In the genomic region with DNA sequence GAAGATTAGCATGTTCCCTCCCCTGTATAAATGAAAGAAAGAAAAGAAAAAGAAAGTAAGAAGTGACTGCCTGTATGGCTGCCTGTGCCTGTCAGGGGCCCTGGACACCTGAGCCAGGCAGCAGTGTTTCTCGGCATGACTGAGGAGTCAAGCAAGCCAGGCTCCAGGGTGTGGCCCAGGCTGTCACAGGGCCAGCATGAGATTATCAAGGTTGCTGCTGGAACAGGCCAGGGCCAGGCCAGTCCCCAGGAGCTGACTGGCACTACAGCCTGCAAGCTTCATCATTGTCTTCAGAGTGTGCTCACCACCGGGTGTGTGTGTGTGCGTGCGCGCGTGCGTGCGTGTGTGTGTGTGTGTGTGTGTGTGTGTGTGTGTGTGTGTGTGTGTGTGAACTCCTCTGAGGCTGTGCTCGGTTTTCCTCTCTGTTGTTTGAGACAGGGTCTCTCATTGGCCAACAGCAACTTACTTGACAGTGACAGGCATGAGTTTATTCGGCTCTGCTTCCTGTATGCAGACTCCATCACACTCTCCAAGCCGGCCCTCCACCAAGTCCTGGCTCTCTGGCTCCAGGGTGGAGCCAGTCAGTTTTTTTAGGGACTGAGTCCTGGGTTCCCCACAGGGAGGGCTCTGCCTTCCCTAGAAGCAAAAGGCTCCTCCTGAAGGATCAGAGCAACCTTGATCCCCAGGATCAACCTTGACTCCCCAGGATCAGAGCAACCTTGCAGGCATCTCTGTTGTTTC, we compare ENCODE assay signal across 7 mouse cellular contexts. TPM values are rescaled to one million over a fixed set of nuclear protein-coding genes. Genes with fewer than 3 reads are reported as not detected.
DNase-seq lines count a peak whose midpoint lies in the region; ATAC-seq lines count a peak whose summit lies in the region.

No protein-coding gene starts in this region.

- no peak for ATAC-seq in neural tube, embryonic 12.5 days (ENCODE audit: low FRiP score, low read depth)
- ATAC-seq in neural tube, embryonic 15.5 days (ENCODE audit: low FRiP score): no peak
- ATAC-seq in embryonic facial prominence, embryonic 14.5 days (ENCODE audit: low read depth): no peak
- ATAC-seq in intestine, embryonic 15.5 days: peak; percentile 37
- no peak for ATAC-seq in stomach, embryonic 14.5 days (ENCODE audit: insufficient number of reproducible peaks, insufficient read depth, low FRiP score, low read depth)
- no peak for ATAC-seq in kidney, embryonic 16.5 days (ENCODE audit: low FRiP score, low TSS enrichment)
- ATAC-seq in forebrain, embryonic 15.5 days (replicated peaks): no peak

- 0 out of 2 replicates have a peak, but pooled peaks cover 6% of the 10 kb centered on the region for H3K36me3 ChIP-seq in neural tube, embryonic 12.5 days
- peaks cover 4% of the 10 kb centered on the region; the same call in 1 of the 2 replicates for H3K36me3 ChIP-seq in neural tube, embryonic 15.5 days
- peaks cover 7% of the 10 kb centered on the region for H3K36me3 ChIP-seq in embryonic facial prominence, embryonic 14.5 days (ENCODE audit: control insufficient read depth, insufficient read depth, low read length)
- peaks cover 2% of the 10 kb centered on the region; the same call in 1 of the 2 replicates for H3K36me3 ChIP-seq in intestine, embryonic 15.5 days
- H3K36me3 ChIP-seq in stomach, embryonic 14.5 days (ENCODE audit: control insufficient read depth, insufficient read depth, low read length): no peaks in the 10 kb centered on the region; the same call in 1 of the 2 replicates
- H3K36me3 ChIP-seq in kidney, embryonic 16.5 days (ENCODE audit: insufficient read depth, low read length): peaks cover 13% of the 10 kb centered on the region
- peaks cover 1% of the 10 kb centered on the region; the same call in 1 of the 2 replicates for H3K36me3 ChIP-seq in forebrain, embryonic 15.5 days

- 72% methylated on average over 11 of the region's 11 CpGs for WGBS in neural tube, embryonic 12.5 days
- 72% methylated on average over 11 of the region's 11 CpGs for WGBS in neural tube, embryonic 15.5 days
- WGBS in embryonic facial prominence, embryonic 14.5 days: 20% methylated on average over 4 of the region's 11 CpGs
- WGBS in intestine, embryonic 15.5 days: 58% methylated on average over 11 of the region's 11 CpGs
- 48% methylated on average over 8 of the region's 11 CpGs for WGBS in stomach, embryonic 14.5 days
- 61% methylated on average over 11 of the region's 11 CpGs for WGBS in kidney, embryonic 16.5 days
- WGBS in forebrain, embryonic 15.5 days: 69% methylated on average over 11 of the region's 11 CpGs

- no peaks in the 10 kb centered on the region for H3K9me3 ChIP-seq in neural tube, embryonic 12.5 days
- H3K9me3 ChIP-seq in neural tube, embryonic 15.5 days (replicated peaks): no peaks in the 10 kb centered on the region
- no peaks in the 10 kb centered on the region for H3K9me3 ChIP-seq in embryonic facial prominence, embryonic 14.5 days (ENCODE audit: control insufficient read depth, low read length)
- no peaks in the 10 kb centered on the region for H3K9me3 ChIP-seq in intestine, embryonic 15.5 days
- no peaks in the 10 kb centered on the region for H3K9me3 ChIP-seq in stomach, embryonic 14.5 days (ENCODE audit: control insufficient read depth, low read depth, low read length)
- no peaks in the 10 kb centered on the region for H3K9me3 ChIP-seq in kidney, embryonic 16.5 days (ENCODE audit: low read length)
- no peaks in the 10 kb centered on the region for H3K9me3 ChIP-seq in forebrain, embryonic 15.5 days

- no peak overlapping the region for H3K4me2 ChIP-seq in neural tube, embryonic 12.5 days (replicated peaks)
- no peak overlapping the region for H3K4me2 ChIP-seq in neural tube, embryonic 15.5 days
- H3K4me2 ChIP-seq in embryonic facial prominence, embryonic 14.5 days (ENCODE audit: low read depth, low read length): no peak overlapping the region
- H3K4me2 ChIP-seq in intestine, embryonic 15.5 days (replicated peaks): no peak overlapping the region
- H3K4me2 ChIP-seq in stomach, embryonic 14.5 days (replicated peaks; ENCODE audit: low read depth, low read length): no peak overlapping the region
- H3K4me2 ChIP-seq in kidney, embryonic 16.5 days (replicated peaks; ENCODE audit: low read depth, low read length): no peak overlapping the region
- H3K4me2 ChIP-seq in forebrain, embryonic 15.5 days (replicated peaks): no peak overlapping the region

- H3K9ac ChIP-seq in neural tube, embryonic 12.5 days: 0 out of 2 replicates have a peak overlapping the region, but pooled peaks have one; percentile 1
- no peak overlapping the region for H3K9ac ChIP-seq in neural tube, embryonic 15.5 days (replicated peaks)
- no peak overlapping the region for H3K9ac ChIP-seq in embryonic facial prominence, embryonic 14.5 days (ENCODE audit: low read depth, low read length)
- H3K9ac ChIP-seq in intestine, embryonic 15.5 days: no peak overlapping the region
- H3K9ac ChIP-seq in stomach, embryonic 14.5 days (replicated peaks; ENCODE audit: low read depth, low read length): no peak overlapping the region
- H3K9ac ChIP-seq in kidney, embryonic 16.5 days (replicated peaks; ENCODE audit: low read length): no peak overlapping the region
- H3K9ac ChIP-seq in forebrain, embryonic 15.5 days (replicated peaks): no peak overlapping the region

- DNase-seq in embryonic facial prominence, embryonic 14.5 days (ENCODE audit: low spot score): peak; percentile 56

- no peaks in the 10 kb centered on the region for H3K27me3 ChIP-seq in neural tube, embryonic 12.5 days (replicated peaks)
- H3K27me3 ChIP-seq in neural tube, embryonic 15.5 days (replicated peaks): no peaks in the 10 kb centered on the region
- H3K27me3 ChIP-seq in embryonic facial prominence, embryonic 14.5 days (replicated peaks; ENCODE audit: control insufficient read depth, insufficient read depth, low read length): no peaks in the 10 kb centered on the region
- no peaks in the 10 kb centered on the region for H3K27me3 ChIP-seq in intestine, embryonic 15.5 days (replicated peaks)
- H3K27me3 ChIP-seq in stomach, embryonic 14.5 days (ENCODE audit: control insufficient read depth, insufficient read depth, low read length): no peaks in the 10 kb centered on the region
- H3K27me3 ChIP-seq in kidney, embryonic 16.5 days (ENCODE audit: insufficient read depth, low read length): no peaks in the 10 kb centered on the region
- no peaks in the 10 kb centered on the region for H3K27me3 ChIP-seq in forebrain, embryonic 15.5 days

- peaks cover 54% of the 10 kb centered on the region for H3K4me1 ChIP-seq in neural tube, embryonic 12.5 days
- H3K4me1 ChIP-seq in neural tube, embryonic 15.5 days: peaks cover 53% of the 10 kb centered on the region
- H3K4me1 ChIP-seq in embryonic facial prominence, embryonic 14.5 days (ENCODE audit: control insufficient read depth, insufficient read depth, low read length): peaks cover 51% of the 10 kb centered on the region
- peaks cover 53% of the 10 kb centered on the region for H3K4me1 ChIP-seq in intestine, embryonic 15.5 days (replicated peaks)
- peaks cover 41% of the 10 kb centered on the region for H3K4me1 ChIP-seq in stomach, embryonic 14.5 days (ENCODE audit: control insufficient read depth, insufficient read depth, low read length)
- H3K4me1 ChIP-seq in kidney, embryonic 16.5 days (ENCODE audit: insufficient read depth, low read length): peaks cover 49% of the 10 kb centered on the region
- peaks cover 32% of the 10 kb centered on the region for H3K4me1 ChIP-seq in forebrain, embryonic 15.5 days

- H3K4me3 ChIP-seq in neural tube, embryonic 12.5 days: no peak overlapping the region
- no peak overlapping the region for H3K4me3 ChIP-seq in neural tube, embryonic 15.5 days (replicated peaks)
- no peak overlapping the region for H3K4me3 ChIP-seq in embryonic facial prominence, embryonic 14.5 days (ENCODE audit: low read depth, low read length)
- no peak overlapping the region for H3K4me3 ChIP-seq in intestine, embryonic 15.5 days (replicated peaks)
- no peak overlapping the region for H3K4me3 ChIP-seq in stomach, embryonic 14.5 days (ENCODE audit: low read depth, low read length)
- no peak overlapping the region for H3K4me3 ChIP-seq in kidney, embryonic 16.5 days (ENCODE audit: low read length)
- no peak overlapping the region for H3K4me3 ChIP-seq in forebrain, embryonic 15.5 days

- no peak overlapping the region; the same call in 1 of the 2 replicates for H3K27ac ChIP-seq in neural tube, embryonic 12.5 days
- no peak overlapping the region; the same call in 1 of the 2 replicates for H3K27ac ChIP-seq in neural tube, embryonic 15.5 days (replicated peaks)
- H3K27ac ChIP-seq in embryonic facial prominence, embryonic 14.5 days (replicated peaks; ENCODE audit: low read depth, low read length): 0 out of 2 replicates have a peak overlapping the region, but pooled peaks have one; percentile 8
- peak overlapping the region; percentile 44; the same call in 1 of the 2 replicates for H3K27ac ChIP-seq in intestine, embryonic 15.5 days
- peak overlapping the region; percentile 39; the same call in 1 of the 2 replicates for H3K27ac ChIP-seq in stomach, embryonic 14.5 days (ENCODE audit: low read length)
- H3K27ac ChIP-seq in kidney, embryonic 16.5 days (ENCODE audit: low read length): no peak overlapping the region
- no peak overlapping the region for H3K27ac ChIP-seq in forebrain, embryonic 15.5 days (replicated peaks)

RNA-seq across cellular contexts. Expression of a gene that starts 18.8 kb away (rescaled TPM):
- 15.7 and 17.7 TPM in 2 replicates for polyA plus RNA-seq in neural tube, embryonic 12.5 days (2016; fragmentation: Nextera tagmentation; extraction: Ambion mirVana)
- polyA plus RNA-seq in neural tube, embryonic 15.5 days (2015; fragmentation: Nextera tagmentation; extraction: Ambion mirVana): 12.4 and 12.7 TPM in 2 replicates
- 8.7 and 10.6 TPM in 2 replicates for polyA plus RNA-seq in embryonic facial prominence, embryonic 14.5 days (2014; fragmentation: Nextera tagmentation; extraction: Ambion mirVana)
- 12.0 and 13.6 TPM in 2 replicates for polyA plus RNA-seq in intestine, embryonic 15.5 days (2015; fragmentation: Nextera tagmentation; extraction: Ambion mirVana)
- polyA plus RNA-seq in stomach, embryonic 14.5 days (2014; fragmentation: Nextera tagmentation; extraction: Ambion mirVana): 11.0 and 11.8 TPM in 2 replicates
- 13.2 and 13.8 TPM in 2 replicates for polyA plus RNA-seq in kidney, embryonic 16.5 days (2015; fragmentation: Nextera tagmentation; extraction: Ambion mirVana)
- polyA plus RNA-seq in forebrain, embryonic 15.5 days (2015; fragmentation: Nextera tagmentation; extraction: Ambion mirVana): 15.0 and 15.1 TPM in 2 replicates

RNA-seq across cellular contexts. Expression of a gene that starts 43.7 kb away (rescaled TPM):
- 6.2 and 7.2 TPM in 2 replicates for polyA plus RNA-seq in neural tube, embryonic 12.5 days (2016; fragmentation: Nextera tagmentation; extraction: Ambion mirVana)
- polyA plus RNA-seq in neural tube, embryonic 15.5 days (2015; fragmentation: Nextera tagmentation; extraction: Ambion mirVana): 4.8 and 6.0 TPM in 2 replicates
- 5.6 and 7.5 TPM in 2 replicates for polyA plus RNA-seq in embryonic facial prominence, embryonic 14.5 days (2014; fragmentation: Nextera tagmentation; extraction: Ambion mirVana)
- 4.3 and 5.3 TPM in 2 replicates for polyA plus RNA-seq in intestine, embryonic 15.5 days (2015; fragmentation: Nextera tagmentation; extraction: Ambion mirVana)
- 3.9 and 4.1 TPM in 2 replicates for polyA plus RNA-seq in stomach, embryonic 14.5 days (2014; fragmentation: Nextera tagmentation; extraction: Ambion mirVana)
- 3.6 and 4.4 TPM in 2 replicates for polyA plus RNA-seq in kidney, embryonic 16.5 days (2015; fragmentation: Nextera tagmentation; extraction: Ambion mirVana)
- polyA plus RNA-seq in forebrain, embryonic 15.5 days (2015; fragmentation: Nextera tagmentation; extraction: Ambion mirVana): 3.9 TPM in 2 replicates

Comparison
In these comparisons a context has a peak if more than half of its experiments do, and no peak if none do; other contexts are left out.
1. H3K27ac ChIP-seq: peak in embryonic facial prominence, embryonic 14.5 days (single experiment), intestine, embryonic 15.5 days (single experiment) and stomach, embryonic 14.5 days (single experiment); none in neural tube, embryonic 12.5 days (single experiment), neural tube, embryonic 15.5 days (single experiment), kidney, embryonic 16.5 days (single experiment) and forebrain, embryonic 15.5 days (single experiment).